Mouse (Mus musculus): ENCODE results near the gene Sacm1l. TPM values are rescaled to one million over a fixed set of nuclear protein-coding genes. Genes with fewer than 3 reads are reported as not detected.

The Sacm1l gene
- polyA plus RNA-seq, 1 experiment from 2014 or later = 51.8 TPM

- no peak overlapping the region for H3K4me3 ChIP-seq
- H3K27ac ChIP-seq (replicated peaks) = no peak overlapping the region
- no peaks in the 10 kb centered on the region; the same call in 1 of the 2 replicates for H3K36me3 ChIP-seq
- H3K9me3 ChIP-seq = no peaks in the 10 kb centered on the region
- no peak for ATAC-seq (replicated peaks)
- H3K27me3 ChIP-seq = no peaks in the 10 kb centered on the region
- no peak overlapping the region for H3K9ac ChIP-seq (replicated peaks)
- no peak overlapping the region for H3K4me2 ChIP-seq (replicated peaks)
- WGBS = 98% methylated on average over 1 of the region's 1 CpGs
- H3K4me1 ChIP-seq = no peaks in the 10 kb centered on the region
These were observed 72.0 kb downstream of the Sacm1l start for GRCm38 (mm10) chr9:123601529-123601928.

- no peak overlapping the region for H3K4me2 ChIP-seq (replicated peaks)
- WGBS = 87% methylated on average over 5 of the region's 5 CpGs
- H3K4me1 ChIP-seq = no peaks in the 10 kb centered on the region
- no peaks in the 10 kb centered on the region for H3K9me3 ChIP-seq
- H3K9ac ChIP-seq (replicated peaks) = no peak overlapping the region
- no peaks in the 10 kb centered on the region for H3K27me3 ChIP-seq
- no peak overlapping the region for H3K27ac ChIP-seq (replicated peaks)
- no peaks in the 10 kb centered on the region for H3K36me3 ChIP-seq
- no peak overlapping the region for H3K4me3 ChIP-seq
- ATAC-seq (replicated peaks) = no peak
These were observed 90.9 kb downstream of the Sacm1l start for GRCm38 (mm10) chr9:123620311-123621098.

DNA sequence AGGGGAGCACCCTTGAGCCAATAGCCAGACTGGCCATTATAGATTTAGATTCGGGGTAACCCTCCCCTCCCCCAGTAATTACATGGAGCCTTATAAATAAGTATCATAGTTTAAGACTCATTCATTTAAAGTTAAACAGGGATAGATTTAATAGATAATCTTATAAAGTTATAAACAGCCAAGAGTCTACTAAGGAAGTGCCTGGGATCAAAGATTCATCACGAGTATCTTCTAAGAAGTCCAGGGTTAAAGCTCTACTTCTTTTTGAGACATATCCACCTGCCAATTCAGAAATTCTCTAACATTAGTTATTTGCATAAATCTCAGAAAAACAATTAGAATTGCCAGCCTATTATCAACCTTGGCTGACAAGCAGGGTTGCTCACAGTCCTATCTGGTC is 95.2 kb downstream of the Sacm1l start:
- 82% methylated on average over 2 of the region's 2 CpGs for WGBS
- no peak overlapping the region for H3K9ac ChIP-seq (replicated peaks)
- H3K27ac ChIP-seq (replicated peaks) = no peak overlapping the region
- no peaks in the 10 kb centered on the region for H3K27me3 ChIP-seq
- ATAC-seq (replicated peaks) = no peak
- no peaks in the 10 kb centered on the region for H3K36me3 ChIP-seq
- H3K4me1 ChIP-seq = no peaks in the 10 kb centered on the region
- H3K4me2 ChIP-seq (replicated peaks) = no peak overlapping the region
- no peaks in the 10 kb centered on the region for H3K9me3 ChIP-seq
- H3K4me3 ChIP-seq = no peak overlapping the region

GRCm38 (mm10) chr9:123625821-123626220 is 96.3 kb downstream of the Sacm1l start:
- no peaks in the 10 kb centered on the region for H3K9me3 ChIP-seq
- no peak overlapping the region for H3K4me2 ChIP-seq (replicated peaks)
- no peak overlapping the region for H3K27ac ChIP-seq (replicated peaks)
- H3K36me3 ChIP-seq = no peaks in the 10 kb centered on the region
- no peak overlapping the region for H3K9ac ChIP-seq (replicated peaks)
- no peak for ATAC-seq (replicated peaks)
- no peaks in the 10 kb centered on the region for H3K27me3 ChIP-seq
- no peak overlapping the region for H3K4me3 ChIP-seq
- no peaks in the 10 kb centered on the region for H3K4me1 ChIP-seq
- 93% methylated on average over 11 of the region's 11 CpGs for WGBS

- no peaks in the 10 kb centered on the region for H3K4me1 ChIP-seq
- H3K9me3 ChIP-seq = no peaks in the 10 kb centered on the region
- ATAC-seq (replicated peaks) = no peak
- H3K36me3 ChIP-seq = no peaks in the 10 kb centered on the region
- no peak overlapping the region for H3K9ac ChIP-seq (replicated peaks)
- no peaks in the 10 kb centered on the region for H3K27me3 ChIP-seq
- H3K4me3 ChIP-seq = no peak overlapping the region
- 87% methylated on average over 3 of the region's 3 CpGs for WGBS
- no peak overlapping the region for H3K4me2 ChIP-seq (replicated peaks)
- H3K27ac ChIP-seq (replicated peaks) = no peak overlapping the region
These were observed 102.1 kb downstream of the Sacm1l start for GRCm38 (mm10) chr9:123631666-123632065.

- no peak for ATAC-seq (replicated peaks)
- no peaks in the 10 kb centered on the region for H3K27me3 ChIP-seq
- no peak within 1 kb of the TSS for H3K4me2 ChIP-seq (replicated peaks)
- H3K9ac ChIP-seq (replicated peaks) = no peak within 1 kb of the TSS
- no peak within 1 kb of the TSS for H3K4me3 ChIP-seq
- H3K36me3 ChIP-seq = no peaks in the 10 kb centered on the region
- 83% methylated on average over 6 of the region's 6 CpGs for WGBS
- no peaks in the 10 kb centered on the region for H3K9me3 ChIP-seq
- H3K4me1 ChIP-seq = no peaks in the 10 kb centered on the region
- no peak within 1 kb of the TSS for H3K27ac ChIP-seq (replicated peaks)
These were observed 102.7 kb downstream of the Sacm1l start, which contains the start of gene Slc6a20b for GRCm38 (mm10) chr9:123632281-123632680. TSS of gene Slc6a20b (minus strand) at chr9:123632565.

DNA sequence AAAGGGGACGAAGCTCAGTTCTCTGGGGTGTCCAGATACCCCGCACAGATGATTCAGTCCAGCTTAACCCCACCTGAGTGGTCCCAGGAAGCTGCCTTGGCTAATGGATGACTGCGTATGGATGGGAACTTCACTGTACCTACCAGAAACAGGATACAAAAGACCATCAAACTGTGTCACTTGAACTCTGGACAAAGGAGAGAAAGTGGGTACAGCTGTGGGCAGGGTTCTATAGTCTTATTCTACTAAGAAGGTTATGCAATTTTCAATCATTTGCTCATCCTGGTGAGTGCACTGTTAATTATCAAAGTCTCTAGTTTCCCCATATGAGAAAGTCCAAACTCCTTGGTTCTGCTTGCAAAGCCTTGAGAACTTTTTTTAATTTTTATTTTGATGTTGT is 103.4 kb downstream of the Sacm1l start:
- ATAC-seq (replicated peaks) = no peak
- 89% methylated on average over 3 of the region's 3 CpGs for WGBS

GRCm38 (mm10) chr9:123636771-123637170 is 107.2 kb downstream of the Sacm1l start:
- H3K27ac ChIP-seq (replicated peaks) = no peak overlapping the region
- H3K9me3 ChIP-seq = no peaks in the 10 kb centered on the region
- H3K4me3 ChIP-seq = no peak overlapping the region
- H3K36me3 ChIP-seq = no peaks in the 10 kb centered on the region
- H3K27me3 ChIP-seq = no peaks in the 10 kb centered on the region
- WGBS = 71% methylated on average over 5 of the region's 5 CpGs
- H3K4me1 ChIP-seq = no peaks in the 10 kb centered on the region
- no peak overlapping the region for H3K4me2 ChIP-seq (replicated peaks)
- no peak overlapping the region for H3K9ac ChIP-seq (replicated peaks)
- ATAC-seq (replicated peaks) = no peak

More for the DNA sequence above, 103.4 kb downstream of the Sacm1l start:
- Histone ChIP-seq H3K4me1 (no peaks in the 10 kb centered on the region), H3K9ac (replicated peaks) (no peak overlapping the region), H3K27ac (replicated peaks) (no peak overlapping the region), H3K9me3 (no peaks in the 10 kb centered on the region), H3K27me3 (no peaks in the 10 kb centered on the region), H3K4me2 (replicated peaks) (no peak overlapping the region), H3K4me3 (no peak overlapping the region), H3K36me3 (no peaks in the 10 kb centered on the region)

DNA sequence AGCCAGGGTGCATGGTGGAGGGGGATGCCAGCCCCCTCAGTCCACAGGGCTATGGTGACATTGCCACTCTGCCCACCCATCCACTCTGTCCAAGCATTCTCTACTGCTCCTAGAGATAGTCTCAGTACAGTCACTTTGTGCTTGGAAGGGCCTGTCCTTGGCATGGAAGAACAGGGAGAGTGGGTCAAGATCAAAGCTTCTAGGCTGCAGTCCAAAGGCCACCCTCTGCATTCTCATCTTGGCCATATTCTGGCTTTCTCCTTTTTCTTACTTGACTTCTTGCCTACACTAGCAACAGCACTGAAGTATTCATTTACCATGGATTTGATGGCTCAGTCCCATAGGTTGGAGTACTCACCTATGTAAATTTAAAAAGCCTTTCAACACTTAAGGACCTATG is 108.7 kb downstream of the Sacm1l start:
- Histone ChIP-seq H3K27ac (replicated peaks) (no peak overlapping the region), H3K36me3 (no peaks in the 10 kb centered on the region), H3K27me3 (no peaks in the 10 kb centered on the region), H3K4me2 (replicated peaks) (no peak overlapping the region), H3K4me1 (no peaks in the 10 kb centered on the region), H3K9ac (replicated peaks) (no peak overlapping the region), H3K4me3 (no peak overlapping the region), H3K9me3 (no peaks in the 10 kb centered on the region)
- ATAC-seq (replicated peaks) = no peak

GRCm38 (mm10) chr9:123638668-123639089 is 109.1 kb downstream of the Sacm1l start:
- Histone ChIP-seq H3K9ac (replicated peaks) (no peak overlapping the region), H3K4me1 (no peaks in the 10 kb centered on the region), H3K36me3 (no peaks in the 10 kb centered on the region), H3K9me3 (no peaks in the 10 kb centered on the region), H3K27me3 (no peaks in the 10 kb centered on the region), H3K4me2 (replicated peaks) (no peak overlapping the region), H3K4me3 (no peak overlapping the region), H3K27ac (replicated peaks) (no peak overlapping the region)
- 0 out of 2 replicates have a peak, but pooled peaks have one; percentile 51 for ATAC-seq (replicated peaks)
- 80% methylated on average over 1 of the region's 1 CpGs for WGBS

GRCm38 (mm10) chr9:123640106-123640505 is 110.5 kb downstream of the Sacm1l start:
- Histone ChIP-seq H3K9me3 (no peaks in the 10 kb centered on the region), H3K27me3 (no peaks in the 10 kb centered on the region), H3K4me3 (no peak overlapping the region), H3K9ac (replicated peaks) (no peak overlapping the region), H3K4me2 (replicated peaks) (no peak overlapping the region), H3K36me3 (no peaks in the 10 kb centered on the region), H3K4me1 (no peaks in the 10 kb centered on the region), H3K27ac (replicated peaks) (no peak overlapping the region)
- no peak for ATAC-seq (replicated peaks)
- 79% methylated on average over 1 of the region's 1 CpGs for WGBS
